Mouse (Mus musculus) layer of hippocampus, adult 9-10 months (tissue): ENCODE data around the gene Taf6l.

Experiments
- DNase-seq: peaks from one replicate; pipeline ENCODE4 v3.0.0; 2022; ENCODE audit warnings: low spot score

Taf6l gene

DNA sequence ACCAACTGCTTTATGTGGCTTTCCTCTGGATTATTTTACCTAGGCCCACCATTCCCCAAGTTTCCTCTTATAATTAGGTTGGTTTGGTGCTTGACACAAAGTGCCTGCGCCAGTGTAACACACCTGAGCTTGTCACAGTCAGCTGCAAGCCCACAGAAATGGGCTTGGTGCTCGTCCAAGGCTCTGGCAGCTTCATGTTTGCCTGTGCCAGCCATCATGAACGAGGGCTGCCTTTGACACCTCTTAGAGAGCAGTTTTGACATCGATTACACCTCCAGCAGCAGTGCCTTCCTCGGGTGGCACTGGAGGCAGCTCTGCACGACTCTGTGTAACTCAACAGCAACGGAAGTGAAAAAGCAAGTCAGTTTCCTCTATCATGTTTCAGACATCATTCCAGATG lies 4.0 kb upstream of the Taf6l start:
- no peak for DNase-seq

DNA sequence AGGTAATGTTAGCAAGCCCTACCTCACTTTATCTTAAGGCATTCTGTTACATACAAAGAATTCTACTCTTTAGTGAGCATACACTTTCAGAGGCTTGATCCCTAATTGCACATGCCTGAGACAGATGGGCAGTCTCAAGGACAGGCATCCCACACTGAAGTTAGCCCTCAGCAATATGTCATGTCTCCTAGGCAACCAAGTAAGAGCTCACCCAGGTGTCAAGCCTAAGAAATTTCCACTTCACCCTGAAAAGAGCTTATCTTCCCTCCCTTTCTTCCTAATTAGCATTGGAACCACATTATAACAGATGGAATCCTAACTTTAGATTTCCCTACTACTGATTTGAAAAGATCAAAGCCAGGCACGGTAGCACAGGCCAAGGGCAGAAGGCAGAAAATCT lies 3.0 kb upstream of the Taf6l start:
- DNase-seq: no peak

DNA sequence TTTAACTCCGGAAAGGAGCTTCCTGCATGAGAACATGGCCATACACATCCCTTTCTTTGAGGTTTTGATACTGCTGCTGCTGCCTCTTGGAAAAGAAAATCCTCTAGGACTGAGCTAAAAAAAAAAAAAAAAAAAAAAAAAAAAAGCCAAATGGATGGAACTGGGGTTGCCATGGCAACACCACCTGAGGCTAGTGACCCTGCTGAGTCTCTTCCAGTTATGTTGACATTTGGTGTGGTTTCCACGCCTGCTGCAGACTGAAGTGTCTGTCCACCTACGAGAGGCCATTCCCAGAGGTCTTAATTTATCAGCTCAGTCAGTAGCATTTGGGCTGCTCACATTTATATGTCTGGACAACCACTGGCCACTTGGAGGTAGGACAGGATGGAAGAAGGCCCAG lies 2.3 kb upstream of the Taf6l start:
- no peak for DNase-seq

DNA sequence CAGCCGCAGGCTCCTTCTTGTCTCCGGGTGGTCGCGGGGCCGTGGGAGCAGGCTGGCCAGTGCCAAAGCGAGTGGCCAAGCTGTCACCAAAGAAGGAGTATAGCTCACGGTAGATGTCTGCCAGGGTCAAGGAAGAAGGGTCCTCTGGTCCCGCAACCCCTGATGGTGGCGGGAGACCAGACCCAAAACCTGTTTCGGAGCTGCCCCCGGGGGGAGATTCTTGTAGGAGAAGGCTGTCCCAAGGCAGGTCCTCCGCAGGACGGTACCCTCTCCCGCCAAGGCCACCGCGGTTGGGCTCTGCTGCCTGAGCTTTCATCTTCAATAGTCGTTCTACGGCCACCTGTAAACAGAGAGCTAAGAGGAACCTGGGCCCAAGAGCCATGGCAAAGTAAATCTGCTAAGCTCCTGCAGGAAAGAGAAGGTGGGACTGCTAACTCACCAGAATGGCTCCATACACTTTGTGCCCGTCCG lies 11.2 kb downstream of the Taf6l start:
- DNase-seq: no peak

DNA sequence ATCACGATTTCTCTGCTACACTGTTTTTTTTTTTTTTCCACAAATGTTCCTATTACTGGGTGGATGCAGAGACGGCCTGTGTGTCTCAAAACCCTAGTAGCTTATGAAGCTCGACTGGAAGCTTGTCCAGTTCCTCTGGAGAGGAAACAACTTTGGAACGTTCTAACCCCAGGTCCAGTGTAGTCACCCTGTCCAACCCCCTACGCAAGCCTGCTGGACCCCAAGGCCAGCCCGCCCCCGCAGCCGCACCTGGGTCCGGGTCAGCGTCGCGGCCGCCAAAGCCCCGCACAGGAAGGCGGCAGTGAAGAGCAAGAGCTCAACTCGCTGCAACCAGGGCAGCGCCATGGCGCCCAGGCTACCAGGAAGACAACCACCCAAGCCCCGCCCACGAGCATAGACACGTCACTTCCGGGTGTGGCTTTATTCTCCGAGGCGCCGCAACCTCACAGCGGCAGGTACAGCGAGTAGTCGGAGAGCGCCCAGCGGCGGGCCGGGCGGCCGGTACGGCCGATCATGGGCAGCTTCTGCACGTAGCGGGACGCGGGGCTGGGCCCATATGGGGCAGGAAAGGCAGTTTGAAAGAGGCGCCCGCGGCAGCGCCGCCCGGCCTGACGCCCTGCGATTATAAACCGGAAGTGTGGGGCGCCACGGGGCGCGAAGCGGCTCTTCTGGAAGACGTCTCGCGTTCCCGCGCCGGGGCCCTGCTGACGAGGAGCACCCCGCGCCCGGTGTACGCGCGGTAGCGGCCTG lies 12.0 kb downstream of the Taf6l start, which contains the start of gene Tmem179b:
TSS of gene Tmem179b (minus strand) at position 382 of the 750 bp plus-strand sequence.
- DNase-seq: peak; percentile 91

DNA sequence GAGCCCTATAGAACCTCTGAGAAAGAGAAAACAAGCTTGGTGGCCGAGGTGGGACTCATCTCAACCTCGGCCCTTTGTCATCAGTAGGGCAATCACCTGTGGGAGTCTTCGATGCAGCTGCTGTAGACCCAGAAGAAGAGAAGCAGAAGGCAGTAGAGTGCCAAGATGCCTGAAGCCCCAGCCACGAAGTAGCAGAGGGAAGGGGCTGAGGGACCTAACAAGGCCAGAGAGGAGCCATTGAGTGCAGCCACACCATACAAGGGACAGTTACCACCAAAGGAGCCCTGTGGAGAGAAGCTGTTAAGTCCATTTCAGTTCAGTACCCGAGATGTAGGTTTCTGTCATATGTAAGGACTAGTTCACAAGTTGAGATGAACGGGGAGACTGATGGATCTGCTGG lies 12.8 kb downstream of the Taf6l start:
- no peak for DNase-seq

DNA sequence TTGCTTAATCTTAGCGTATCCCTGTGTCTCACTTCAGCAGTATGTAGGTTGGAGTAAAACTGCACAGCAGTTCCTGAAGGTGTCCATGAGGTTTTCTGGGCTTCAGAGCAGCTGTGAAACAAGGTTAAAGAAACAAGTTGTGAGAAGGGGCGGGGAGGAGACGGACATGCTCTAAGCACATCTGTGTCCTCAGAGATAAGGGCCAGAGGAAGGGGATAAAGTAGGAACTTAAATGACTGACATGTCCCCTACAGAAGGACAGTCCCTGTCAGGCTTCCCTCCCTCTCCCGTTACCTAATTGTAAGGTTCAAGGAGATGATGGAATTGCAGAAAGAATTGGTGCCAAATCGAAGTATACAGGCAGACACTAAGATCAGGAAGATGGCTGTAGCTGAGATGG lies 13.2 kb downstream of the Taf6l start:
- DNase-seq: no peak

DNA sequence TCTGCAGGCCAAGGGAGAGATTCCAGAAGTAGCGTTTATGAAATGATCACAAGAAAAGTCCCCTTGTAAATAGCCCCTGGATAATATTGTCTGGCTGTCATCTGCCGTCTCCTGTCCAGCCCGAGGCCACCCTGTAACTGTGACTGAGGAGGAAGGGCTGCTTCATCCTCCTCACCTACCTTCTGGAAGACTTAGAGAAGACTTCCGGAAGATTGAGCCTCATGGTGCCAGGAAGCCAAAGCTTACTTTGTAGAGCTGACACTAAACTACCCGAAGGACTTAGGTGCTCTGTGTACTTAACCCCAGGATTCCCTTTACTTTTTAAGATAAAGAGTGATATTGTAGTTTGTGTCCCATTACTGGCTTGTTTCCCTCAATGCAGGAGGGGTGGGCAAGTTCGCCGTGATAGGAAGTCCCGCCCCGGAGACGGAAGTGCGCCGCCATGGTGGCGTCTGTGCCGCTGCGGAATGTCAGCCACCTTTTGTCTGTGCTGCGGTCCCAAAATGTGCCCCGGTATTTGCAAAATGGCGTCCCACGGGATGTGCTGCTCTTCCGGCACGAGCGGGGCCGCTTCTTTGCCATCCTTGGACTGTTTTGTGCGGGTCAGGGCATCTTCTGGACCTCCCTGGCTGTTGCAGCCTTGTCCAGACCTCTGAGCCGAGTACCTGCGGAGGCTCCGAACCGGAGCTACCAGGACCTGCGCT lies 15.5 kb downstream of the Taf6l start, which contains the start of gene Tmem223:
TSS of gene Tmem223 (plus strand) at position 430 of the 704 bp plus-strand sequence.
- DNase-seq: peak; percentile 56

DNA sequence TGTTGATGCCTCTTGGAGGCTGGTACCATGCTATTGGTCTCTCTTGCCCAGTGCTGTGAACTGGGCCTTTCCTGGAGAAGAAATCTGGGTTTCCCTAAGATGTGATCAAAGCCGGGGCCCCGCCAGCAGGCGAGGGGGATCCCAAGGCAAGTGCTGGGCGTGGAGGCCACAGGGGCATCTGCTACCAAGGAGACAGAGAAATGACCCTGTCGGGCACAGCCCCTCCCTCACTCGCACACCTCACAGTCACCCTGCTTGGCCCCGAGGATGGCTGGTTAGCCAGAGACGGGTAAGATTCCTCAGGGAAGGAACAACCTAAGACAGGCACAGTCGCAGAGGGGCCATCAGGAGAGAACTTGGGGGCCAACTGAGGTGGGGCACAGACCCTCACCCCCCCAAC lies 20.7 kb downstream of the Taf6l start:
- DNase-seq: no peak

DNA sequence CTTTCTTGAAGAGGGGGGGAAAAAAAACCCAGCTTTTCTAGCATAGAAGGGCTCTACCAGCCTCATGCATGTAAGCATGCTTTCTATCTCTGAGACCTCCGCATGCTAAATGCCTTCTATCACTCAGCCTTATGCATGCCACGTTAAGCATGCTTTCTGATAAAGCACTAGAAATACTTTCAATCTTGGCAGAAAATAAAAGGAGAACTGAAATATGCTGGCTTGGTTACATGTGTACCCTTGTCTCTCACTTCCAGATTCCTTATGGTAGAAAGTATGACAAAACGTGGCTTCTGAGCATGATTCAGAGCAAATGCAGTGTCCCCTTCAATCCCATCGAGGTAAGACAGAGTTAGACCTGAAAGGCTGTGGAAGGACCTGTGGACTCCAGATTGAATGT lies 22.9 kb downstream of the Taf6l start:
- no peak for DNase-seq

DNA sequence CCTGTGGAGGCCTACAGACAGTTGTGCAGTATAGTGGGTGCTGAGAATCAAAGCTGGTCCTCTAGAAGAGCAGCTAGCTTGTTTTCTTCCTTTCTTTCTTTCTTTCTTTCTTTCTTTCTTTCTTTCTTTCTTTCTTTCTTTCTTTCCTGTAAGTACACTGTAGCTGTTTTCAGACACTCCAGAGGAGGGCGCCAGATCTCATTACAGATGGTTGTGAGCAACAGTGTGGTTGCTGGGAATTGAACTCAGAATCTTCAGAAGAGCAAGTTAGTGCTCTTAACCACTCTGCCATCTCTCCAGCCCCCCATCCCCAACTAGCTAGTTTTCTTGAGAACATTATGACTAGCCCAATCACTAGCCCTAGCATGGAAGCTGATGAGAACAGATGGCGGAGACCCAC lies 25.5 kb downstream of the Taf6l start:
- DNase-seq: no peak

DNA sequence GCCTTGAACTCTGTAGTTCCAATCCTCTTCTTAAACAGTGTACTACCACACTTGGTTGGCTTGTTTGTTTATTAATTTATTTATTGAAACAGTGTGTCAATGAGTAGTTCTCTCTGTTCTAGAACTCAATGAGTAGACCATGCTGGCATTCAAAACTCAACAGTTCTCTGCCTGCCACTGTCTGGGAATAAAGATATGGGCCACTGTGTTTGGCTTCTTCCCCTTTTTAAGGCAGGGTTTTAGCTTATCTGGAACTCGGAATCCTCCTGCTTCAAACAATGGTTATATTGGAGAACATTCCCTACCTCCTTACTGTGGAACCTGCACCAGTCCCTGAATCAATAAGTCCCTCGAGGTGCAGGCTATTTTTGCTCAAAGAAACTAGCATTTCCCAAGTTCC lies 27.3 kb downstream of the Taf6l start:
- DNase-seq: no peak

DNA sequence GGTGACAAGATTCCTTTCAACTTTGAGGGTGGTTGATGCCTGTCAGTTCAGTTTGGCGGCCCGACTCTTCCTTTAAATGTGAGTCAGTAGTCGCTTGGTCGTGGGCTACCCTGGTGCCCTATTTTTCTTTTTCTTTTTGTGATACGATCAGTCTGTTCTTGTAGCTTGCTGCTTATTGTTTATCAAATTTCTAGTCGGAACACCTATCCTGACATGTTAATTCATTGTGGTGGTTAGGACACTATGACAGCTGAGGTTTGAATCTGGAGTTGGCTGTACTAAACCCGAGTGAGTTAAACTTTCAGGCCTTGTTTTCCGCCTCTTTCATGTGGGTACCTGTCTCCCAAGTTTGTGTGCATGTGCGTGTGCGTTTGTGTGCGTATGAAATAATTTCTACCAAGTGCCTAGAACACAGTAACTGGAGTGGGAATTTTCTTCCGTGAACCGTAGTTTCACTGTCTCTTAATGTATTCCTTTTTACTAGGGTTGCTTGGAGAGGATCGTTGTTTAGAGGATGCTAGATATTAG lies 28.7 kb downstream of the Taf6l start:
- DNase-seq: no peak

DNA sequence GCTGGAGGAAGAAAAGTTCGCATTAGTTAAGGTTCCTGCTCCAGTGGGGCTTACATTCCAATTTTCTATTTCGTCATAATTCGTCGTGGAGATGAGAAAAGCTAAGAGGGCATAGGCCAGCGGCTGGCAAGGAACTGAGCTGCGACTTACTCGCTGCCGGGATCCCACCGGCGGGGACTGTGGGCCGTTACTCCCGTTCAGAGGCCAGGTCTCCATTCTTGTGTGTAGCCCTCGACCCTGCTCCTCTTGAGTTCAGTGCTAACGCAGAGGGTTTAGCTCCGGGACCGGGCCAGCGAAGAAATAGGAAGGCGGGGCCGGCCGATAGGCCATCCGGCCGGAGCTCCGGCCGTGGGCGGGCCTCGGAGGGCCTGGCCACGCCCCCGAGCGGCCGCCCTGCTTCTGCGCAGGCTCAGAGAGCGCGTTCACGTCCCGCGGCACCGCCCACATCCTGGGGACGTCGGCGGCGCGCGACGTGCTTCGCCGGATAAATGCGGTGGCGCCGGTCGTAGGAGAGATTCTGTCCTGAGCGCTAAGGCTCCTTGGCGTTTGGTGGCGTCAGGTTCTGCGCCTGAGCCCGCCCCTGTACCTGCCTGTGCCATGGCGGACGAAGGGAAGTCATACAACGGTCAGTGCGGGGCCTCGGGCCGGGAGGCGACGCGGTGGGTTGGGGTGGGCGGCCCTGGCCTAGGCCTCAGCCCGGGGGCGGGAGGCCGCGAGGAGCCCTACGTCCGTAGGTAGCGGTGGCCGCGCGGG lies 29.4 kb downstream of the Taf6l start, which contains the start of gene Nxf1:
TSS of gene Nxf1 (plus strand) at position 439 of the 753 bp plus-strand sequence.
- DNase-seq: peak; percentile 65

DNA sequence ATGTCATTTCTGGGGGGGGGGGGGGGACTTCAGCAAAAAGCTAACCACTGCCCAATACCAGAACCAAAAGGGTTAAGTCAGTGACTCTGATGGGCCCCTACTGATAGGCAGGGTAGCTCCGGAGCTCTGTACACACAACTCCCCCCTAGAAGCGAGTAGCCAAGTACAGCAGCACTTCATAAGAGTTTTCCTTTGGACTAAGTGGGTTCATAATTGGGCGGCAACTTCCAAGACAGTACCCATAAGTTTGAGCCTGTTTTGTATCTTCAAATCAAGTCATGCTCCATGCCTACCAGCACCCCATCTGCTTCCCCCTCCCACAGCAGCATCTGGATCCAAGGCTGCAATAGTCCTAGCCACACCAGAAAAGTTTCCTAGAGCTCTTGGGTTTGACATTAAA lies 30.6 kb downstream of the Taf6l start:
- DNase-seq: no peak

DNA sequence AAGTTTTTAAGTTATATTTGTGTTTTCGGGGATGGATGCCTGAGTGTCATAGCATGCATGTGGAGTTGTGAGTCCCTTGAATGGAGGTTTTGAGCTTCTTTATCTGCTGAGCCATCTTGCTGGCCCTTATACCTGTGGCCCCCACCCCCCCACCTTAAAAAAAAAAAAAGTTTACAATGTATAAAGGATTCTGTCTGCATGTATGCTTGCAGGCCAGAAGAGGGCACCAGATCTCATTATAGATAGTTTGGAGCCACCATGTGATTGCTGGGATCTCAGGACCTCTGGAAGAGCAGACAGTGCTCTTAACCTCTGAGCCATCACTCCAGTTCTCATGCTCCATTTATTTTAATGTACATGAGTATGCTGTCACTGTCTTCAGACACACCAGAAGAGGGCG lies 38.8 kb downstream of the Taf6l start:
- no peak for DNase-seq

DNA sequence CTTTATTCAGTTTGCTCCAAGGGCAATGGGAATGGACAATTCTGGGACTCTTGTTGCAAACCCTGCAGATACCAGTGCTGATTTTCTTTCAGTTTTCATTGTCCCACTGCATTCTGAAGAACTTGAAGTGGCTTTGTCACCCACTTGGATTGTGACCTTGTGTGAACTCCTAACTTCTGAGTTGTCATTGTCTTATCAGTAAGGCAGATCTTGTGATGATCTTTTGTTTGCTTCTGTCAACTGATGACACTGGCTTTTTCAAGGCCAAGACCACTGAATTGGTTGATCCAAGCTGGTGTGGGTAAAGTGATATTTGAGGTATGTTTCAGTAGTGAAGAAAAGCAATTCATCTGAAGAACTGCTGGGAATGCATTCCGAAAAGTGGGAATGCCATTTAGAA lies 40.8 kb downstream of the Taf6l start:
- no peak for DNase-seq

DNA sequence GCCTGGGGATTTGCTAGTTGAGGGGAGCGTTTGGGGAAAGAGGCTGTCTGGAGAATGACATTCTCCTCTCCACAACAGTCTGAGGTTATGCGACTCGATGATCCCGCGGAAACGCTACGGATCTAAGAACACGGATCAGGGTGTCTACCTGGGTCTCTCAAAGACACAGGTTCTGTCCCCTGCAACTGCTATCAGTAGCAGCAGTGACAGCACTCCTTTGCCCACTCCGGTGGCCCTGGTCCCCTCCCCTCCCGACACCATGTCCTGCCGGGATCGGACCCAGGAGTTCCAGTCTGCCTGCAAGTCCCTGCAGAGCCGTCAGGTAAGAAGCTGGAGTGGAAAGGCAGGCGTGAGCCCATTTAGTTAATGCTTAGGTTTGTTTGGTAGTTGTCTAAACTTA lies 44.0 kb downstream of the Taf6l start:
- DNase-seq: no peak

DNA sequence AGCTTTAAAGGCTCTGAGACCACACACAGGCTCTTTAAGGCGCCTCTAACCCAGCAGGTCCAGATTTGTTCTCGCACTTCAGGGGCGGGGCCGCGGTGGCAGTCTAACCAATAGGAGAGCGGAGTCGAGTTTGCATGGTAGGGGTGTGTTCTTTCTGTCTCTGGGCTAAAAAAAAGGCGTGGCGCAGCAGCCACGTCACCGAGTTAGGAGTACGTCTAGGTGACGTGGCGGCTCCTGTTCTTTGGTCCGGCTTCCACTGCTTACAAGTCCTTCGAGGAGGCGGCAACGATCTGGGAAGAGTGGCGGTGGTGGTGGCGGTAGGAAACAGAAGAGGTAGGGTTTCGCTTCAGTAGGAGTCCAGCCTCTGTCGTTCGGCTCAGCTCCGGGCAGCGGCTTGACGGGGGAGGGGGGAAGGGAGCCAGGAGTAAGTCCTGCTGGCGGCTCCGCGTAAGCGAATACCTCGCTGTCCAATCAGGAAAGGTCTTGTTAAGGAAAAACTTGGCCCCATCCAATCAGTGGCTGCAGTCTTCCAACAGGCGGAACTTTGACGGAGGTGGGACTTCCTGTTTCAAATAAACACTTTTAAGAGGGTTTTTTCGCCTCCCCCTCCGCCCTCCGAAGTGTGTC lies 44.9 kb downstream of the Taf6l start, which contains the start of gene Stx5a:
TSS of gene Stx5a (plus strand) at position 171 of the 627 bp plus-strand sequence.
- DNase-seq: peak; percentile 97

DNA sequence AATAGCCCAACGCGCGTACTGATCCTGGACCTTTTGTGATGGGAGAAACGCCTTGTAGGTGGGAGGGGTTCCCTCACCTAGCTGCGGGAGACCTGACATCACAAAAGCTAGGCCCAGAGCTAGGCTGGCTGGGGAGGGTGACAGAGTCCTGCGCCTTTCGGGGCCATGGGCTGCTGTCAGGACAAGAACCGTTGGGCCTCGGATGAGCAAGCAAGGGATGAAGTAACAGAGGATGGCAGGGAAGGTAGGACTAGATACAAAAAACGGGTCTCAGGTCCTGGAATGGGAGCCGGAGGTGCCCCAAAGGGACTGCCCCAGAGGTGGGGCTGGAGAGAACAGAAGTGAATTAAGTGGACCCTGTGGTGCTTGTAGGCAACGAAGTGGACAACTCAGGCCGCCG lies 45.6 kb downstream of the Taf6l start, which contains the start of gene 1700092M07Rik:
TSS of gene 1700092M07Rik (plus strand) at position 116 of the 400 bp plus-strand sequence.
- no peak for DNase-seq

DNA sequence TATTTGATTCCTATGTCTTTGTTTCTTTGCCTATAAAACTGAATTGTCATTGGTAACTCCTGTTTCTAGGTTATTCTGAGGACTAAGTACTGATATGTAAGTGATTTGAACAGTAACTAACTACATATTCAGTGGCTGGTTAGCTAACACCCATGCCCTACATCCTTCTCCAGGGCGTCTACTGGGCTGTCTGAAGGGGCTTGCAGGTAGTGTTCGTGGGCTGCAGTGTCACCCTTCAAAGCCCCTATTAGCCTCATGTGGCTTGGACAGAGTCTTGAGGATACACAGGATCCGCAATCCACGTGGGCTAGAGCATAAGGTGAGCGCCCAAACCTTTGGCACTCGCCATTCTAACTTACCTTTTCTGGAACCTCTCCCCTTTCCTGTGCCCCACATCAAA lies 46.6 kb downstream of the Taf6l start:
- DNase-seq: no peak

DNA sequence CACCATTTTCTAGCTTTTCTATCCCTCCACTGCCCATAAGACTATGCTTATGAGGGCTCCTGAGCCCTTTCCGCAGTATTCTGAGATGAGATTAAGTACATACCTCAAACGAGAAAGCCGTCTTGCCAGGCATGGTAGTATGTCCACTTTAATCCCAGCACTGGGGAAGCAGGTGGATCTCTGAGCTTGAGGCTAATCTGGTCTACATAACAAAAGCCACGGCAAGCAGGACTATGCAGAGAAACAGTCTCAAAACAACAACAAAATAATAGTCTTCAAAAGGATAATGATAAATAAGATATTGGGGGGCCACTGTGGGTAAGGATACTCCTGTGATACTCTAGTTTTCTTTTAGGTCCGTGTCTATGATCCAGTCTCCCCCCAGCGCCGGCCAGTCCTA lies 47.3 kb downstream of the Taf6l start:
- DNase-seq: no peak
